Mouse (Mus musculus): ENCODE results near the gene Syn3. TPM values are rescaled to one million over a fixed set of nuclear protein-coding genes. Genes with fewer than 3 reads are reported as not detected.

The Syn3 gene
- polyA plus RNA-seq, 2 experiments: 0.11 to 0.14 TPM

DNA sequence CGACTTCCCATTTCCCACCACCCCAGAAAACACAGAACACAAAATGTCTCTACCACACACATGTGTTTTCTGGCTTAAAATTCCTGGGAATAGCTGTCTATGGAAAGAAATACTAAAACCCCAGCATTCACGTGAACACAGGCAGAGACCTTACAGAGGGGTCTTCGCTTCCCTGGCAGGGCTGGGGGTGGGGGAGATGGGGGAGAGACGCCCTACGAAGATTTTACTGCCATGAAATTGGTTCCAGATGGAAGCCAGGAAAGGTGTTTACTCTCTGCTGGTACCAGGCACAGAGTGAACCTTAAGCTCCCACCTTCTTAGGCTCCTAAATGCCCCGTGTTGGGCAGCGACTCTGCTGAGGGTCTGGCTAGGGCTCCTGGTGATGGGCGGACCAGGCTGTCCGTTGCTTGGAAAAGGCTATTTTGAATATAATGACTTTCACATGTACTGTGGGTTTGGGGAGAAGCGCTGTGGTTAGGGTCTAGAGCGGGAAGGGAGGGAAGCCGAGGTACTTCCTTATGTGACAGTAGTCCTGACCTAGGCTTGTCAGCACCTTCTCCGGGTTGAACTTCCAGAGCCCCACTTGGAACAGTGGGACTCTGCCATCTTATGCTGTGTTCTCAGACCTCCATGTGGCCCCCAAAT, 203.1 kb downstream of the Syn3 start:
- ATAC-seq (ENCODE audit: insufficient read depth): no peak; the same call in 1 of the 2 replicates
- Histone ChIP-seq H3K4me2 (ENCODE audit: low read depth) (peak overlapping the region; percentile 43), H3K27me3 (ENCODE audit: control insufficient read depth, insufficient read depth, low read length) (peaks cover 20% of the 10 kb centered on the region)

GRCm38 (mm10) chr10:86294599-86295365, 203.9 kb downstream of the Syn3 start:
- Histone ChIP-seq H3K9me3 (ENCODE audit: control insufficient read depth, low read length) (no peaks in the 10 kb centered on the region), H3K27me3 (ENCODE audit: control insufficient read depth, insufficient read depth, low read length) (peaks cover 13% of the 10 kb centered on the region), H3K4me3 (ENCODE audit: insufficient read depth in 1 of 2, low read depth in 2 of 2, low read length in 2 of 2) (no peak overlapping the region), H3K9ac (replicated peaks) (no peak overlapping the region), H3K4me1 (replicated peaks; ENCODE audit: control insufficient read depth in 2 of 2, insufficient read depth in 2 of 2, low read length in 1 of 2) (no peaks in the 10 kb centered on the region; a peak in 1 of 4 replicates), H3K27ac (no peak overlapping the region), H3K36me3 (replicated peaks; ENCODE audit: control insufficient read depth, insufficient read depth, low read depth) (no peaks in the 10 kb centered on the region), H3K4me2 (ENCODE audit: low read depth) (no peak overlapping the region)
- no peak for TF ChIP-seq EP300 (IDR thresholded peaks at IDR 0.05; ENCODE audit: low read depth)
- no peak for TF ChIP-seq CTCF (IDR thresholded peaks at IDR 0.05; ENCODE audit: low read depth)
- no peak for DNase-seq (ENCODE audit: low read depth in 3 of 3, low spot score in 3 of 3)
- no peak for ATAC-seq (ENCODE audit: insufficient read depth)
- WGBS (ENCODE audit: insufficient replicate concordance): 47% methylated on average over 10 of the region's 10 CpGs

More for the DNA sequence above, 203.1 kb downstream of the Syn3 start:
- TF ChIP-seq EP300 (IDR thresholded peaks at IDR 0.05; ENCODE audit: low read depth): no peak
- TF ChIP-seq CTCF (IDR thresholded peaks at IDR 0.05; ENCODE audit: low read depth): no peak
- no peaks in the 10 kb centered on the region; a peak in 1 of 4 replicates for H3K4me1 ChIP-seq (replicated peaks; ENCODE audit: control insufficient read depth in 2 of 2, insufficient read depth in 2 of 2, low read length in 1 of 2)
- 8% methylated on average over 13 of the region's 13 CpGs for WGBS (ENCODE audit: insufficient replicate concordance)
- no peak for DNase-seq (ENCODE audit: low read depth in 3 of 3, low spot score in 3 of 3)
- H3K9me3 ChIP-seq (ENCODE audit: control insufficient read depth, low read length): no peaks in the 10 kb centered on the region
- no peak overlapping the region for H3K4me3 ChIP-seq (ENCODE audit: insufficient read depth in 1 of 2, low read depth in 2 of 2, low read length in 2 of 2)
- no peak overlapping the region for H3K27ac ChIP-seq
- no peaks in the 10 kb centered on the region for H3K36me3 ChIP-seq (replicated peaks; ENCODE audit: control insufficient read depth, insufficient read depth, low read depth)
- H3K9ac ChIP-seq (replicated peaks): no peak overlapping the region

GRCm38 (mm10) chr10:86293880-86294279, 204.8 kb downstream of the Syn3 start:
- Histone ChIP-seq H3K4me1 (replicated peaks; ENCODE audit: control insufficient read depth in 2 of 2, insufficient read depth in 2 of 2, low read length in 1 of 2) (no peaks in the 10 kb centered on the region; a peak in 1 of 4 replicates), H3K9me3 (ENCODE audit: control insufficient read depth, low read length) (no peaks in the 10 kb centered on the region), H3K27me3 (ENCODE audit: control insufficient read depth, insufficient read depth, low read length) (peaks cover 5% of the 10 kb centered on the region; the same call in 1 of the 2 replicates), H3K4me3 (ENCODE audit: insufficient read depth in 1 of 2, low read depth in 2 of 2, low read length in 2 of 2) (no peak overlapping the region), H3K36me3 (replicated peaks; ENCODE audit: control insufficient read depth, insufficient read depth, low read depth) (no peaks in the 10 kb centered on the region), H3K4me2 (ENCODE audit: low read depth) (no peak overlapping the region), H3K27ac (no peak overlapping the region), H3K9ac (replicated peaks) (no peak overlapping the region)
- TF ChIP-seq EP300 (IDR thresholded peaks at IDR 0.05; ENCODE audit: low read depth) (no peak), CTCF (IDR thresholded peaks at IDR 0.05; ENCODE audit: low read depth) (0 out of 2 replicates have a peak, but pooled peaks have one; percentile 20)
- WGBS (ENCODE audit: insufficient replicate concordance): 65% methylated on average over 1 of the region's 1 CpGs
- ATAC-seq (ENCODE audit: insufficient read depth) (no peak), DNase-seq (ENCODE audit: low read depth in 3 of 3, low spot score in 3 of 3) (no peak)

DNA sequence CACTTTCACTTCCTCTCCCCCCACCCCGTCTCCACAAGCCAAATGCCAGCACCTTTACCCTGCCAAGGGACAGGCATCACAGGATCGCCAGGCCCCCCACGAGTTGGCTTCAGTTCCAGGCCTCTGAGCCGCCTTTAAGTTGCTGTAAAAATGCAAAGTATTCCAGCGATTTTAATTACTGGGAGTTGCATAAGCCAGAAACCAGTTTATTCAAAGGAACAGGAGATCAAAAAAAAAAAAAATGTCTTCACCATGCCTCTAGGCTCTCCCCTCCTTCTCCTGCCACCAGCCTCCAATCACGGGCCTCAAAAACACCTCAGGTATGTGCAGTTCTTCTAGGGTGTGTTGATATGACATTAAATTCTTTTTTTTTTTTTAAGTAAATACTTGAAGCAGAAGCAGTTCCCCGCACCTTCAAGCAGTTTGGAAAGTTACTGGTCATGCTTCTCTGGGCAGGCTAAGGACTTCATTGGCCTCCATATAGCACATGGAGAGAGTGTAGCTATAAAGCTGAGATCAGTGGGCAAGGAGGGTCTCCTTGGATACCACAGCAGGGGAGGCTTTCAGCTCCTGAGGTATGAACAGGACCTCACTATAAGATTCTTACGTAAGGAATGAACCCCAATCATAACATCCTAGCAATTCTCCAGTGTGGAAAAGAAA, 208.5 kb downstream of the Syn3 start:
- DNase-seq (ENCODE audit: low read depth in 3 of 3, low spot score in 3 of 3) (no peak), ATAC-seq (ENCODE audit: insufficient read depth) (no peak)
- no peak for TF ChIP-seq CTCF (IDR thresholded peaks at IDR 0.05; ENCODE audit: low read depth)
- TF ChIP-seq EP300 (IDR thresholded peaks at IDR 0.05; ENCODE audit: low read depth): no peak
- 55% methylated on average over 8 of the region's 8 CpGs for WGBS (ENCODE audit: insufficient replicate concordance)
- Histone ChIP-seq H3K27me3 (ENCODE audit: control insufficient read depth, insufficient read depth, low read length) (no peaks in the 10 kb centered on the region), H3K4me3 (ENCODE audit: insufficient read depth in 1 of 2, low read depth in 2 of 2, low read length in 2 of 2) (no peak overlapping the region), H3K9me3 (ENCODE audit: control insufficient read depth, low read length) (no peaks in the 10 kb centered on the region), H3K9ac (replicated peaks) (no peak overlapping the region), H3K4me1 (replicated peaks; ENCODE audit: control insufficient read depth in 2 of 2, insufficient read depth in 2 of 2, low read length in 1 of 2) (no peaks in the 10 kb centered on the region), H3K27ac (no peak overlapping the region), H3K4me2 (ENCODE audit: low read depth) (no peak overlapping the region), H3K36me3 (replicated peaks; ENCODE audit: control insufficient read depth, insufficient read depth, low read depth) (no peaks in the 10 kb centered on the region)

DNA sequence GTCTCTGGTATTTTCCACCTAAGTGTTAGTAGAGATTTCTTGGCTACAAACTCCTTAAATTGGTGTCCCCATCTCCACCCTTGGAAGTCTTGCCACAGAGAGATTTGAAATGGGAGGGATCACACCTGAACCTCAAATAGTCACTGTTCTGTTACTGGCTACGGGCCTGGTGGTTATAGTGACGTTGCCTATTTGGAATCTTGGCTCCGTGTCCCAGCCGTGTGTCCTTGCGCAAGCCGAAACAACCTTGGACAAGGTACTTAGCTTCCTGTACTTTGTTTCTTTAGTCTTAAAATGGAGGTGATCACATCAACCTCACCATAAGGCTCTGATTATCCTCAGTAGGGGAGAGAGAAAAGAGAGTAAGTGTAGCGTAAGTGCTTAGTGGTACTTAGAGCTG, 212.2 kb downstream of the Syn3 start:
- Histone ChIP-seq H3K4me2 (ENCODE audit: low read depth) (no peak overlapping the region), H3K4me3 (ENCODE audit: insufficient read depth in 1 of 2, low read depth in 2 of 2, low read length in 2 of 2) (no peak overlapping the region), H3K27ac (no peak overlapping the region), H3K36me3 (replicated peaks; ENCODE audit: control insufficient read depth, insufficient read depth, low read depth) (no peaks in the 10 kb centered on the region), H3K9ac (replicated peaks) (no peak overlapping the region), H3K9me3 (ENCODE audit: control insufficient read depth, low read length) (no peaks in the 10 kb centered on the region), H3K4me1 (replicated peaks; ENCODE audit: control insufficient read depth in 2 of 2, insufficient read depth in 2 of 2, low read length in 1 of 2) (no peaks in the 10 kb centered on the region), H3K27me3 (ENCODE audit: control insufficient read depth, insufficient read depth, low read length) (no peaks in the 10 kb centered on the region)
- ATAC-seq (ENCODE audit: insufficient read depth): no peak
- TF ChIP-seq CTCF (IDR thresholded peaks at IDR 0.05; ENCODE audit: low read depth) (no peak), EP300 (IDR thresholded peaks at IDR 0.05; ENCODE audit: low read depth) (no peak)
- no peak for DNase-seq (ENCODE audit: low read depth in 3 of 3, low spot score in 3 of 3)
- WGBS (ENCODE audit: insufficient replicate concordance): 73% methylated on average over 7 of the region's 7 CpGs
